Mouse (Mus musculus): ENCODE results near the gene Gm11214. TPM values are rescaled to one million over a fixed set of nuclear protein-coding genes. Genes with fewer than 3 reads are reported as not detected.

Gm11214 gene
- polyA plus RNA-seq, 1 experiment from 2014 or later, result not detected

- H3K9me3 ChIP-seq (ENCODE audit: control insufficient read depth, low read length), result no peaks in the 10 kb centered on the region
- ATAC-seq (ENCODE audit: low read depth), result no peak
- H3K27me3 ChIP-seq (replicated peaks; ENCODE audit: control insufficient read depth, insufficient read depth, low read length), result no peaks in the 10 kb centered on the region
- no peak overlapping the region for H3K9ac ChIP-seq (ENCODE audit: low read depth, low read length)
- no peak overlapping the region for H3K4me3 ChIP-seq (ENCODE audit: low read depth, low read length)
- H3K4me2 ChIP-seq (ENCODE audit: low read depth, low read length), result no peak overlapping the region
- no peak overlapping the region for H3K27ac ChIP-seq (replicated peaks; ENCODE audit: low read depth, low read length)
- H3K36me3 ChIP-seq (ENCODE audit: control insufficient read depth, insufficient read depth, low read length), result no peaks in the 10 kb centered on the region
- no peak for DNase-seq (ENCODE audit: low spot score)
- no peaks in the 10 kb centered on the region for H3K4me1 ChIP-seq (ENCODE audit: control insufficient read depth, insufficient read depth, low read length)
- WGBS, result 90% methylated on average over 4 of the region's 4 CpGs
Observed at GRCm38 (mm10) chr4:63696921-63697320, 33.7 kb upstream of the Gm11214 start.

GRCm38 (mm10) chr4:63692351-63692750 lies 29.2 kb upstream of the Gm11214 start:
- Histone ChIP-seq H3K4me2 (ENCODE audit: low read depth, low read length) (no peak overlapping the region), H3K4me3 (ENCODE audit: low read depth, low read length) (no peak overlapping the region), H3K9me3 (ENCODE audit: control insufficient read depth, low read length) (no peaks in the 10 kb centered on the region), H3K27me3 (replicated peaks; ENCODE audit: control insufficient read depth, insufficient read depth, low read length) (no peaks in the 10 kb centered on the region), H3K4me1 (ENCODE audit: control insufficient read depth, insufficient read depth, low read length) (no peaks in the 10 kb centered on the region), H3K9ac (ENCODE audit: low read depth, low read length) (no peak overlapping the region), H3K27ac (replicated peaks; ENCODE audit: low read depth, low read length) (no peak overlapping the region), H3K36me3 (ENCODE audit: control insufficient read depth, insufficient read depth, low read length) (no peaks in the 10 kb centered on the region)
- ATAC-seq (ENCODE audit: low read depth) (no peak), DNase-seq (ENCODE audit: low spot score) (no peak)

- Histone ChIP-seq H3K36me3 (ENCODE audit: control insufficient read depth, insufficient read depth, low read length) (no peaks in the 10 kb centered on the region), H3K9ac (ENCODE audit: low read depth, low read length) (no peak overlapping the region), H3K9me3 (ENCODE audit: control insufficient read depth, low read length) (no peaks in the 10 kb centered on the region), H3K4me3 (ENCODE audit: low read depth, low read length) (no peak overlapping the region), H3K27me3 (replicated peaks; ENCODE audit: control insufficient read depth, insufficient read depth, low read length) (no peaks in the 10 kb centered on the region), H3K27ac (replicated peaks; ENCODE audit: low read depth, low read length) (no peak overlapping the region), H3K4me1 (ENCODE audit: control insufficient read depth, insufficient read depth, low read length) (no peaks in the 10 kb centered on the region), H3K4me2 (ENCODE audit: low read depth, low read length) (no peak overlapping the region)
- WGBS, result 62% methylated on average over 8 of the region's 8 CpGs
- DNase-seq (ENCODE audit: low spot score) (no peak), ATAC-seq (ENCODE audit: low read depth) (no peak)
Observed at GRCm38 (mm10) chr4:63687429-63687828, 24.2 kb upstream of the Gm11214 start.

DNA sequence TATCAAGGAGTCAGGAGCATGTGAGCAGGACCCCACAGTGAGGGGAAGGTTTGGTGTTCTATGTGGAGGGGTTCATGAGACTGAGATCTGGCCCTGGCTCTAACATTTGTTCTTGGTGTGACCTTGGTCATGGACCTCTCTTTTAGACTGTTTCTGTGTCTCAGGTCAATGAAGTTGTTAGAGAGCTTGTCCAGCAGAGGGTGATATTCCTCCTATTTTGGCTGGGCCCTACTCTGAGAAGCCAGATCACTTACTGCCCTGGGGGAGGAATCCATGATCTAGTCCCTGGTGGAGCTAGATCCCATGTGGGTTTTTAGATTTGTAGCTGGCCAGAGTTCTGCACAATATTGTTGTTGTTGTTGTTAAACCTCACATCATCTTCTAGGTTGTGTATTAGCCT lies 23.0 kb upstream of the Gm11214 start:
- Histone ChIP-seq H3K9me3 (ENCODE audit: control insufficient read depth, low read length) (no peaks in the 10 kb centered on the region), H3K36me3 (ENCODE audit: control insufficient read depth, insufficient read depth, low read length) (no peaks in the 10 kb centered on the region), H3K4me1 (ENCODE audit: control insufficient read depth, insufficient read depth, low read length) (no peaks in the 10 kb centered on the region), H3K9ac (ENCODE audit: low read depth, low read length) (no peak overlapping the region), H3K27ac (replicated peaks; ENCODE audit: low read depth, low read length) (no peak overlapping the region), H3K27me3 (replicated peaks; ENCODE audit: control insufficient read depth, insufficient read depth, low read length) (no peaks in the 10 kb centered on the region), H3K4me2 (ENCODE audit: low read depth, low read length) (no peak overlapping the region), H3K4me3 (ENCODE audit: low read depth, low read length) (no peak overlapping the region)
- 0 out of 2 replicates have a peak, but pooled peaks have one; percentile 30 for ATAC-seq (ENCODE audit: low read depth)
- DNase-seq (ENCODE audit: low spot score), result peak; percentile 56

DNA sequence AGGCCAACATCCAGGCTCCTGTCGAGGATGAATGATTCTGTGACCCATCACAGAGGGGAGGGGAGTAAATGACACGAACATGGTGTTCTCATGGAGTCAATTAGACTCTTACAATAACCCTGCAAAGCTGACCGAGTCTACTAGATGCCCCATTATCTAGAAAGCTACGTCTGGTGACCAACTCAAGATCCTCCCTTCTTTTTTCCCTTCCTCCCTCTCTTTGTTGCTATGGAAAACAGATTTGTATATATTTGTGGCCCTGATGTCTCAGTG lies 22.0 kb upstream of the Gm11214 start:
- no peak for ATAC-seq (ENCODE audit: low read depth)
- Histone ChIP-seq H3K27me3 (replicated peaks; ENCODE audit: control insufficient read depth, insufficient read depth, low read length) (no peaks in the 10 kb centered on the region), H3K4me1 (ENCODE audit: control insufficient read depth, insufficient read depth, low read length) (no peaks in the 10 kb centered on the region), H3K4me3 (ENCODE audit: low read depth, low read length) (no peak overlapping the region), H3K36me3 (ENCODE audit: control insufficient read depth, insufficient read depth, low read length) (no peaks in the 10 kb centered on the region), H3K9me3 (ENCODE audit: control insufficient read depth, low read length) (no peaks in the 10 kb centered on the region), H3K9ac (ENCODE audit: low read depth, low read length) (no peak overlapping the region), H3K27ac (replicated peaks; ENCODE audit: low read depth, low read length) (no peak overlapping the region), H3K4me2 (ENCODE audit: low read depth, low read length) (no peak overlapping the region)
- 59% methylated on average over 4 of the region's 4 CpGs for WGBS
- no peak for DNase-seq (ENCODE audit: low spot score)

DNA sequence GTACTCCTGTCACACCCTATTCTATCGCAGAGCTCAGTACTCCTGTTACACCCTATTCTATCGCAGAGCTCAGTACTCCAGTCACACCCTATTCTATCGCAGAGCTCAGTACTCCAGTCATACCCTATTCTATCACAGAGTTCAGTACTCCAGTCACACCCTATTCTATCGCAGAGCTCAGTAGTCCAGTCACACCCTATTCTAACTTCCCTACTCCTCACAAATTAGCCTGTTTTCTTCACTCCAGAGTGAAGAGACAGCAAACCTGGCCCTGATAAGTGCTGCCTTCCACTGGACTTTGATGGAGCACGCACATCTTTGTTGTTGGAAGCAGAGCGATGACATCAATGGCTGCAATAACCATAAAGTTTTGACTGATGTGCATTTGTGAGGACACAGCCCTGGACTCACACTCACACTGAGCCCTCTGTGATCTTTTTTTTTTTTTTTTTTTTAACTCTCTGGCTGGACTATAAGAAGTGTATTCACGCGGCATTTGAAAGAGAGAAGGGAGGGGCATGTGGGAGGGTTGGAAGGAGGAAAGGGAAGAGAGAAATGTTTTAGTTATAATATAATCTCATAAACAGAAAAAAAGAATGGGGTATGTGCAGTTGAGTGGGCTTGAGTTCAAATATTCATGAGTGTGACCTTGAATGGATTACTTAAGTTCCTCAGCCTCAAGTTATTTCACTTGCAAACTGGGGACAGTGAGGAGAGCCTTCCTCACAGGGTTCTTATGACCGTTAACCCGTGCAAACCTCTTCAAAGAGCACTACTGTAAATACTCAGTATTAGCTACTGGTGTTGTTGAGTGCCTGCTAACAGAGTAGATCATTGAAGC lies 21.5 kb upstream of the Gm11214 start:
- Histone ChIP-seq H3K36me3 (ENCODE audit: control insufficient read depth, insufficient read depth, low read length) (no peaks in the 10 kb centered on the region), H3K27ac (replicated peaks; ENCODE audit: low read depth, low read length) (no peak overlapping the region), H3K9ac (ENCODE audit: low read depth, low read length) (no peak overlapping the region), H3K9me3 (ENCODE audit: control insufficient read depth, low read length) (no peaks in the 10 kb centered on the region), H3K4me1 (ENCODE audit: control insufficient read depth, insufficient read depth, low read length) (no peaks in the 10 kb centered on the region), H3K27me3 (replicated peaks; ENCODE audit: control insufficient read depth, insufficient read depth, low read length) (no peaks in the 10 kb centered on the region), H3K4me3 (ENCODE audit: low read depth, low read length) (no peak overlapping the region), H3K4me2 (ENCODE audit: low read depth, low read length) (no peak overlapping the region)
- 88% methylated on average over 10 of the region's 10 CpGs for WGBS
- ATAC-seq (ENCODE audit: low read depth) (no peak), DNase-seq (ENCODE audit: low spot score) (no peak)

- Histone ChIP-seq H3K36me3 (ENCODE audit: control insufficient read depth, insufficient read depth, low read length) (no peaks in the 10 kb centered on the region), H3K9me3 (ENCODE audit: control insufficient read depth, low read length) (no peaks in the 10 kb centered on the region), H3K4me2 (ENCODE audit: low read depth, low read length) (no peak overlapping the region), H3K27ac (replicated peaks; ENCODE audit: low read depth, low read length) (no peak overlapping the region), H3K9ac (ENCODE audit: low read depth, low read length) (no peak overlapping the region), H3K4me1 (ENCODE audit: control insufficient read depth, insufficient read depth, low read length) (no peaks in the 10 kb centered on the region), H3K4me3 (ENCODE audit: low read depth, low read length) (no peak overlapping the region), H3K27me3 (replicated peaks; ENCODE audit: control insufficient read depth, insufficient read depth, low read length) (no peaks in the 10 kb centered on the region)
- WGBS, result 92% methylated on average over 6 of the region's 6 CpGs
- ATAC-seq (ENCODE audit: low read depth) (no peak), DNase-seq (ENCODE audit: low spot score) (no peak)
Observed at GRCm38 (mm10) chr4:63683716-63684115, 20.5 kb upstream of the Gm11214 start.

DNA sequence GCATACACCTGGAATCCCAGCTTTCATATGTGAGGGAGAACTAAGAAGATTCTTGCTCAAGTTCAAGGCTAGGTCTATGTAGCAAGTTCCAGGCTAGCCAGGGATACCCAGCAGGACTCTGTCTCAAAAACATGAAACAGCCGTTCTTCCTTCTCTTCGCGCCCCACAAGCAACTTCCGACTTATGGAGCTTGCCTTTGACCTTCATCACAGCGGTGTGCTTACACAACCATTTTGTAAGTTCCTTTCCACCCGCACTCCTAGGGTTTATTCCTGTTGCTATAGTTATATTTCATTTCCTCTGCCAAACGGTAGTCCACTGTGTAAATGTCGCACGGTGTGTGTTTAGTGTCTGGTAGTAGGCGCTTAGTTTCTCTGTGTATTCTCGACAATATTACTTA lies 19.9 kb upstream of the Gm11214 start:
- Histone ChIP-seq H3K36me3 (ENCODE audit: control insufficient read depth, insufficient read depth, low read length) (no peaks in the 10 kb centered on the region), H3K4me1 (ENCODE audit: control insufficient read depth, insufficient read depth, low read length) (no peaks in the 10 kb centered on the region), H3K27me3 (replicated peaks; ENCODE audit: control insufficient read depth, insufficient read depth, low read length) (no peaks in the 10 kb centered on the region), H3K9ac (ENCODE audit: low read depth, low read length) (no peak overlapping the region), H3K9me3 (ENCODE audit: control insufficient read depth, low read length) (no peaks in the 10 kb centered on the region), H3K4me3 (ENCODE audit: low read depth, low read length) (no peak overlapping the region), H3K27ac (replicated peaks; ENCODE audit: low read depth, low read length) (no peak overlapping the region), H3K4me2 (ENCODE audit: low read depth, low read length) (no peak overlapping the region)
- ATAC-seq (ENCODE audit: low read depth) (no peak), DNase-seq (ENCODE audit: low spot score) (no peak)
- 78% methylated on average over 11 of the region's 11 CpGs for WGBS

DNA sequence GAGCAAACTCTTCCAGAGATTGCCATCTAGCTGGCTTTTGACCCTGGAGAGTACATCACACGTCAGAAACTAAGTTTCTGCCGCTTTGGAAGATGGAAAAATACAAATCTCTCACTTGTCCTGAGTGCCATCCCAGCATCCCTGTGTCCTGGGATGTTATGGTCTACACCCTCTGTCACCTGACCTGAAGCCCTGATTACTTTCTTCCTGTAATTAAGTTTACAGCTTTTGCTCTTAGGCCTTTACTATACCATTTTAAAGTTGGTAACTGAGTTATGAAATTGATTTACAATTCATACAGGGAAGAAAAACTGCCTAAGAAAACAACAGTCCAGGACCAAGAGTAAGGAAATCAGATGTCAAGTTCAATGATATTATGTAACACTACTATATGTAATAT lies 19.3 kb upstream of the Gm11214 start:
- 71% methylated on average over 2 of the region's 2 CpGs for WGBS
- no peak overlapping the region for H3K4me2 ChIP-seq (ENCODE audit: low read depth, low read length)
- H3K36me3 ChIP-seq (ENCODE audit: control insufficient read depth, insufficient read depth, low read length), result no peaks in the 10 kb centered on the region
- DNase-seq (ENCODE audit: low spot score), result no peak
- H3K27me3 ChIP-seq (replicated peaks; ENCODE audit: control insufficient read depth, insufficient read depth, low read length), result no peaks in the 10 kb centered on the region
- no peaks in the 10 kb centered on the region for H3K9me3 ChIP-seq (ENCODE audit: control insufficient read depth, low read length)
- H3K9ac ChIP-seq (ENCODE audit: low read depth, low read length), result no peak overlapping the region
- ATAC-seq (ENCODE audit: low read depth), result no peak
- H3K27ac ChIP-seq (replicated peaks; ENCODE audit: low read depth, low read length), result no peak overlapping the region
- H3K4me1 ChIP-seq (ENCODE audit: control insufficient read depth, insufficient read depth, low read length), result no peaks in the 10 kb centered on the region
- no peak overlapping the region for H3K4me3 ChIP-seq (ENCODE audit: low read depth, low read length)
